Mouse (Mus musculus) bone marrow macrophage, adult 2 months (primary cell): Measurements from ENCODE around the gene Pdk2.
A peak's percentile ranks its signal among the peaks of the same experiment; 100 is the strongest.

Experiments used
- CTCF ChIP-seq: IDR thresholded peaks from 2 replicates; pipeline ENCODE4 v1.5.1; 2012; ENCODE audit warnings: low read depth, mild to moderate bottlenecking, low read length, moderate library complexity
- POLR2A ChIP-seq: IDR thresholded peaks from 2 replicates; pipeline ENCODE4 v1.6.1; 2012; ENCODE audit warnings: mild to moderate bottlenecking, low read depth, low read length, borderline replicate concordance

DNA sequence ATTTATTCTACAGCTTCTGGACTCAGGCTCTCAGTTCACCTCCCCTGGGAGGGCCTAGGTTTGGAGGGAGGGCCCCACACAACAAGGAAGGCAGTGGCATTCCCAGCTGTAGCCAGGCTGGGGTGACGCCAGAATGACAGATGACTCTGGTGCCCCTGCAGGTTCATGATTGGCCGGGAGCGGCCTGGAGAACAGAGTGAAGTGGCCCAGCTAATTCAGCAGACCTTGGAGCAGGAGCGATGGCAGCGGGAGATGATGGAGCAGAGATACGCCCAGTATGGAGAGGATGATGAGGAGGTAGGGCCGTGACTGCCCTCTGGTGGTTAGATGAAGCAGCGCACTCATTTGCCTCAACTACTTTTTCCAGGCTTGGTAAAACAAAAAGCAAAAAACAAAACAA is 40.1 kb downstream of the Pdk2 start:
- TF ChIP-seq CTCF (peak; percentile 83), POLR2A (no peak)
